Mouse (Mus musculus): Measurements from ENCODE around the gene Copz1. TPM values are rescaled to one million over a fixed set of nuclear protein-coding genes. Genes with fewer than 3 reads are reported as not detected.

Gene Copz1
- polyA plus RNA-seq, 1 experiment from 2014 or later: 221 TPM

DNA sequence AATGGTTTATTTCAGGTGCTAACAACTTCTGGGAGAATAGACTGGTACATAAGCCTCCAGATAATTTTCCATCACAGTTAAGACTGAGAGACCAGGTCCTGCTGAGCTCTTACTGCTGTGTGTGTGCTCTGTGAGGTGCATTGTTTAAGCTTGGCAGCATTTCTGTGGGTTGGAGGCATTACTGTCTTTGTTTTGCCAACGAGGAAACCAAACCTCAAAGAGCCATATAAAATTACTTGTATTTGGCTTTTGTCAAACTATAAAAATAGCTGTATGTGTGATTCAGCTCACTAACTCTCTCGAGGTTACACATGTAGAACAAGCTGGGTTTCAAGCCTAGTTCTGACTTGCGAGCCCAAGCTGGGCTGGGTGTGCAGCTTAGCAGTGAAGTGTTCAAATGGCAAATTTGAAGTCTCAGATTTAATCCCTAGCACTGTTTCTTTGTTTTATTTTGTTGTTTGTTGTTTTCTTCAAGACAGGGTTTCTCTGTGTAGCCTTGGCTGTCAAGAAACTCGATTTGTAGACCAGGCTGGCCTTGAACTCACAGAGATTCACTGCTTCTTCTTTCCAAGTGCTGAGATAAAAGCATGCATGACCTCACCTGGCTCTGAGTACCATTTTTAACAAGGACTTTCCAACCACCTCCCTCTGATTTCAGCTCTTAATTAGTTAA, 20.3 kb downstream of the Copz1 start:
- Histone ChIP-seq H3K9me3 (replicated peaks; ENCODE audit: control insufficient read depth, low read length) (no peaks in the 10 kb centered on the region), H3K4me2 (no peak overlapping the region), H3K4me1 (ENCODE audit: control insufficient read depth, insufficient read depth, low read length) (peaks cover 10% of the 10 kb centered on the region; the same call in 1 of the 2 replicates), H3K9ac (ENCODE audit: low read depth, low read length) (no peak overlapping the region), H3K27me3 (ENCODE audit: control insufficient read depth, insufficient read depth, low read length) (no peaks in the 10 kb centered on the region), H3K27ac (ENCODE audit: low read depth, low read length) (no peak overlapping the region), H3K36me3 (ENCODE audit: control insufficient read depth, insufficient read depth, low read length) (peaks cover 36% of the 10 kb centered on the region), H3K4me3 (ENCODE audit: low read depth, low read length) (no peak overlapping the region)
- no peak for ATAC-seq (replicated peaks; ENCODE audit: insufficient number of reproducible peaks, low FRiP score, low TSS enrichment)
- 93% methylated on average over 4 of the region's 4 CpGs for WGBS (ENCODE audit: insufficient replicate concordance)

GRCm38 (mm10) chr15:103293375-103293774, 20.9 kb downstream of the Copz1 start:
- no peak for ATAC-seq (replicated peaks; ENCODE audit: insufficient number of reproducible peaks, low FRiP score, low TSS enrichment)
- 96% methylated on average over 2 of the region's 2 CpGs for WGBS (ENCODE audit: insufficient replicate concordance)
- no peaks in the 10 kb centered on the region for H3K9me3 ChIP-seq (replicated peaks; ENCODE audit: control insufficient read depth, low read length)

DNA sequence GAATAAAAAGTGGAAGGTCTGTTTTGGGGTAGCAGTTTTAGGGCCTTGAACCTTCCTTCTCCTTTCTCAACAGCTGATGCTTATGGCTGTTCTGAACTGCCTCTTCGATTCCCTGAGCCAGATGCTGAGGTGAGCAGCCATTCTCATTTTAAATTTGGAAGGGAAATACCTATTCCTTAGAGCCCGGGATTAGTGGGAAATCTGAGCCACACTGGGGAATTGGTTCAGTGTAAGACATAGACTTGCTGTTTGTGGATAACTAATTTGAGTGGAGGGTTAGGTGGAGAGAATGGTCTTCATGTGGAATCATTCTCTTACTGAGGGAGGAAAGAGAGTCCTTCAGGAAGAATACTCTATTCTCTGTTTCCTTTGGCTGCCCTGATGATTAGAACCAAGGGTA, 22.1 kb downstream of the Copz1 start:
- WGBS (ENCODE audit: insufficient replicate concordance): 87% methylated on average over 2 of the region's 2 CpGs
- ATAC-seq (replicated peaks; ENCODE audit: insufficient number of reproducible peaks, low FRiP score, low TSS enrichment): no peak
- Histone ChIP-seq H3K4me3 (ENCODE audit: low read depth, low read length) (no peak overlapping the region), H3K4me1 (ENCODE audit: control insufficient read depth, insufficient read depth, low read length) (peaks cover 10% of the 10 kb centered on the region), H3K27ac (ENCODE audit: low read depth, low read length) (no peak overlapping the region), H3K9ac (ENCODE audit: low read depth, low read length) (no peak overlapping the region), H3K9me3 (replicated peaks; ENCODE audit: control insufficient read depth, low read length) (no peaks in the 10 kb centered on the region), H3K36me3 (ENCODE audit: control insufficient read depth, insufficient read depth, low read length) (peaks cover 42% of the 10 kb centered on the region), H3K4me2 (no peak overlapping the region), H3K27me3 (ENCODE audit: control insufficient read depth, insufficient read depth, low read length) (no peaks in the 10 kb centered on the region)

More at GRCm38 (mm10) chr15:103293375-103293774, 20.9 kb downstream of the Copz1 start:
- peaks cover 10% of the 10 kb centered on the region; the same call in 1 of the 2 replicates for H3K4me1 ChIP-seq (ENCODE audit: control insufficient read depth, insufficient read depth, low read length)
- H3K4me3 ChIP-seq (ENCODE audit: low read depth, low read length): no peak overlapping the region
- no peak overlapping the region for H3K9ac ChIP-seq (ENCODE audit: low read depth, low read length)
- no peak overlapping the region for H3K27ac ChIP-seq (ENCODE audit: low read depth, low read length)
- H3K36me3 ChIP-seq (ENCODE audit: control insufficient read depth, insufficient read depth, low read length): peaks cover 40% of the 10 kb centered on the region
- no peaks in the 10 kb centered on the region for H3K27me3 ChIP-seq (ENCODE audit: control insufficient read depth, insufficient read depth, low read length)
- no peak overlapping the region for H3K4me2 ChIP-seq

DNA sequence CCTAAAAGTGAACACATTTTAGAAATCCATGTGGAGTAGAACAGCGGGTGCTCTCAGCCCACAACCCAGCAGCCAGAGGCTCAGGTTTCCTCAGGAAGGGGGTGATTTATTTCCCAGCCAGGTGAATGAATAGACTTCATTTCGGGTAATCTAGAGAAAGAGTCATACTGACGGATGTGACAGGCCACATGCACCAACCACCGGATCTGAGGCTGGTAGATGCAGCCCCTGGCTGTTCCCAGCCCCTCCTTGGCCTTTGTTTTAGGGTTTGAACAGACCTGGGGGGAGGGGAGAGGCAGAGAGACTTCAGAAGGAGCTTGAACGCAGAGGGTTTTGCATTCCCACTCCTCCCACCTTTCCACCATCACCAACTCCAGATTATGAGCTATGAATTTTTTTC, 23.3 kb downstream of the Copz1 start:
- no peak for ATAC-seq (replicated peaks; ENCODE audit: insufficient number of reproducible peaks, low FRiP score, low TSS enrichment)
- peaks cover 19% of the 10 kb centered on the region for H3K4me1 ChIP-seq (ENCODE audit: control insufficient read depth, insufficient read depth, low read length)
- H3K9me3 ChIP-seq (replicated peaks; ENCODE audit: control insufficient read depth, low read length): no peaks in the 10 kb centered on the region
- H3K27ac ChIP-seq (ENCODE audit: low read depth, low read length): 0 out of 2 replicates have a peak overlapping the region, but pooled peaks have one; percentile 35
- 0 out of 2 replicates have a peak overlapping the region, but pooled peaks have one; percentile 39 for H3K9ac ChIP-seq (ENCODE audit: low read depth, low read length)
- 34% methylated on average over 5 of the region's 5 CpGs for WGBS (ENCODE audit: insufficient replicate concordance)
- H3K4me3 ChIP-seq (ENCODE audit: low read depth, low read length): no peak overlapping the region
- no peaks in the 10 kb centered on the region for H3K27me3 ChIP-seq (ENCODE audit: control insufficient read depth, insufficient read depth, low read length)
- peaks cover 42% of the 10 kb centered on the region for H3K36me3 ChIP-seq (ENCODE audit: control insufficient read depth, insufficient read depth, low read length)
- H3K4me2 ChIP-seq: no peak overlapping the region

GRCm38 (mm10) chr15:103297313-103297712, 24.8 kb downstream of the Copz1 start:
- Histone ChIP-seq H3K27me3 (ENCODE audit: control insufficient read depth, insufficient read depth, low read length) (no peaks in the 10 kb centered on the region), H3K4me2 (no peak overlapping the region), H3K9me3 (replicated peaks; ENCODE audit: control insufficient read depth, low read length) (no peaks in the 10 kb centered on the region), H3K4me1 (ENCODE audit: control insufficient read depth, insufficient read depth, low read length) (peaks cover 33% of the 10 kb centered on the region), H3K4me3 (ENCODE audit: low read depth, low read length) (no peak overlapping the region), H3K27ac (ENCODE audit: low read depth, low read length) (no peak overlapping the region), H3K36me3 (ENCODE audit: control insufficient read depth, insufficient read depth, low read length) (peaks cover 34% of the 10 kb centered on the region), H3K9ac (ENCODE audit: low read depth, low read length) (no peak overlapping the region)
- 73% methylated on average over 6 of the region's 6 CpGs for WGBS (ENCODE audit: insufficient replicate concordance)
- ATAC-seq (replicated peaks; ENCODE audit: insufficient number of reproducible peaks, low FRiP score, low TSS enrichment): no peak

GRCm38 (mm10) chr15:103298026-103298425, 25.5 kb downstream of the Copz1 start:
- Histone ChIP-seq H3K9ac (ENCODE audit: low read depth, low read length) (0 out of 2 replicates have a peak overlapping the region, but pooled peaks have one; percentile 34), H3K9me3 (replicated peaks; ENCODE audit: control insufficient read depth, low read length) (no peaks in the 10 kb centered on the region), H3K27me3 (ENCODE audit: control insufficient read depth, insufficient read depth, low read length) (no peaks in the 10 kb centered on the region), H3K4me1 (ENCODE audit: control insufficient read depth, insufficient read depth, low read length) (peaks cover 40% of the 10 kb centered on the region), H3K4me3 (ENCODE audit: low read depth, low read length) (no peak overlapping the region), H3K27ac (ENCODE audit: low read depth, low read length) (no peak overlapping the region), H3K36me3 (ENCODE audit: control insufficient read depth, insufficient read depth, low read length) (peaks cover 29% of the 10 kb centered on the region), H3K4me2 (no peak overlapping the region)
- 81% methylated on average over 3 of the region's 3 CpGs for WGBS (ENCODE audit: insufficient replicate concordance)
- ATAC-seq (replicated peaks; ENCODE audit: insufficient number of reproducible peaks, low FRiP score, low TSS enrichment): no peak

GRCm38 (mm10) chr15:103298861-103299616, 26.5 kb downstream of the Copz1 start:
- no peak for ATAC-seq (replicated peaks; ENCODE audit: insufficient number of reproducible peaks, low FRiP score, low TSS enrichment)
- no peak overlapping the region for H3K4me2 ChIP-seq
- no peak overlapping the region for H3K9ac ChIP-seq (ENCODE audit: low read depth, low read length)

DNA sequence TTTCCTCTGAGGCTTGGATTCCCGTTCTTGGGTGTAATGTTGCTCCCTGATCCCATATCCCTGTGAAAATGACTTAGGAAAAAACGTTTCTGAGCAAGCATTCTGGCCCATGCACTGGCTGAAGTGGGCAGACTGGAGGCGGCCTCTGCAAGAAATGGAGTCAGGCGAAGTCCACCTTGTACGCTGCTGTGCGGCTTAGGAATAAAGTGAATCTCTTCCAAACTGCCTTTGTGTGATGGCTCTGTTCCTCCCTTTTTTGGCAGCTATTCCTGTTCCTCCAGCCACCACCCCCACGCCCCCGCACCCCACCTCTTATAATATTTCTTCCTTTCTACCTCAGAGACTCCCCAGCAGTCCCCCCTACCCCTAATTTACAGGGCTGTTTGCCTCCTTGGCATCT, 27.1 kb downstream of the Copz1 start:
- peaks cover 56% of the 10 kb centered on the region for H3K4me1 ChIP-seq (ENCODE audit: control insufficient read depth, insufficient read depth, low read length)
- H3K4me3 ChIP-seq (ENCODE audit: low read depth, low read length): peak overlapping the region; percentile 3; the same call in 1 of the 2 replicates
- H3K9me3 ChIP-seq (replicated peaks; ENCODE audit: control insufficient read depth, low read length): no peaks in the 10 kb centered on the region
- peak overlapping the region; percentile 17; the same call in 1 of the 2 replicates for H3K9ac ChIP-seq (ENCODE audit: low read depth, low read length)
- peaks cover 23% of the 10 kb centered on the region for H3K36me3 ChIP-seq (ENCODE audit: control insufficient read depth, insufficient read depth, low read length)
- H3K4me2 ChIP-seq: peak overlapping the region; percentile 49
- WGBS (ENCODE audit: insufficient replicate concordance): 54% methylated on average over 8 of the region's 8 CpGs
- H3K27me3 ChIP-seq (ENCODE audit: control insufficient read depth, insufficient read depth, low read length): no peaks in the 10 kb centered on the region
- ATAC-seq (replicated peaks; ENCODE audit: insufficient number of reproducible peaks, low FRiP score, low TSS enrichment): no peak
- 0 out of 2 replicates have a peak overlapping the region, but pooled peaks have one; percentile 35 for H3K27ac ChIP-seq (ENCODE audit: low read depth, low read length)

More at GRCm38 (mm10) chr15:103298861-103299616, 26.5 kb downstream of the Copz1 start:
- Histone ChIP-seq H3K9me3 (replicated peaks; ENCODE audit: control insufficient read depth, low read length) (no peaks in the 10 kb centered on the region), H3K4me1 (ENCODE audit: control insufficient read depth, insufficient read depth, low read length) (peaks cover 50% of the 10 kb centered on the region), H3K27ac (ENCODE audit: low read depth, low read length) (0 out of 2 replicates have a peak overlapping the region, but pooled peaks have one; percentile 35), H3K4me3 (ENCODE audit: low read depth, low read length) (no peak overlapping the region), H3K27me3 (ENCODE audit: control insufficient read depth, insufficient read depth, low read length) (no peaks in the 10 kb centered on the region), H3K36me3 (ENCODE audit: control insufficient read depth, insufficient read depth, low read length) (peaks cover 23% of the 10 kb centered on the region)
- WGBS (ENCODE audit: insufficient replicate concordance): 69% methylated on average over 5 of the region's 5 CpGs
